Mouse (Mus musculus) lung, embryonic 16.5 days (tissue): ENCODE results near the gene Cyp4f16. TPM values are rescaled to one million over a fixed set of nuclear protein-coding genes. Genes with fewer than 3 reads are reported as not detected.
A peak's percentile ranks its signal among the peaks of the same experiment; 100 is the strongest.
"Not testable (repeated sequence)": the region's sequence is repeated elsewhere in the genome, so short reads cannot be mapped to it uniquely, and the experiment has no call there.

Source experiments
- ATAC-seq: fragments of 200-750 bp; cut with Nextera tagmentation; 2 replicates; pipeline ENCODE4 v1.8.0; 2017; ENCODE audit warnings: low read depth, mild to moderate bottlenecking, moderate library complexity
- H3K27ac ChIP-seq: fragments of 300-500 bp; sonication (generic); 2 replicates; pipeline ENCODE4 v1.5.1; 2014; ENCODE audit warnings: mild to moderate bottlenecking, control low read depth, low read length
- H3K27me3 ChIP-seq: fragments of 300-500 bp; sonication (generic); 2 replicates; pipeline ENCODE4 v1.6.1; 2014; ENCODE audit warnings: low read depth, low read length, mixed read lengths; ENCODE audit not compliant: control insufficient read depth, insufficient read depth
- H3K36me3 ChIP-seq: fragments of 300-500 bp; sonication (generic); 2 replicates; pipeline ENCODE4 v1.6.1; 2014; ENCODE audit warnings: low read length; ENCODE audit not compliant: control insufficient read depth, insufficient read depth
- H3K4me1 ChIP-seq: fragments of 300-500 bp; sonication (generic); replicated peaks from 2 replicates; pipeline ENCODE4 v1.6.1; 2014; ENCODE audit warnings: low read length, mixed read lengths; ENCODE audit not compliant: control insufficient read depth, insufficient read depth
- H3K4me2 ChIP-seq: fragments of 300-500 bp; sonication (generic); 2 replicates; pipeline ENCODE4 v1.6.1; 2014; ENCODE audit warnings: low read depth, low read length, control low read depth
- H3K4me3 ChIP-seq: fragments of 300-500 bp; sonication (generic); 2 replicates; pipeline ENCODE4 v1.5.1; 2014; ENCODE audit warnings: mild to moderate bottlenecking, low read length, control low read depth
- H3K9ac ChIP-seq: fragments of 300-500 bp; sonication (generic); 2 replicates; pipeline ENCODE4 v1.6.1; 2014; ENCODE audit warnings: low read length, control low read depth
- H3K9me3 ChIP-seq: fragments of 300-500 bp; sonication (generic); 2 replicates; pipeline ENCODE4 v1.6.1; 2016; ENCODE audit warnings: low read length; ENCODE audit not compliant: control insufficient read depth
- WGBS: fragments of 180-500 bp; shearing (Covaris S2); extraction: QIAGEN DNeasy Blood & Tissue Kit; methylation state at CpG from one replicate; pipeline ENCODE4 v1.1.7; 2014; 5-methylcytosine and 5-hydroxymethylcytosine counted together
- polyA plus RNA-seq: library from polyadenylated mRNA; unstranded; fragments of >200 nt; fragmentation: Nextera tagmentation; extraction: Ambion mirVana; gene quantifications from 2 replicates; pipeline ENCODE4 v1.2.1, GENCODE M21; 2015

The Cyp4f16 gene
- polyA plus RNA-seq, 1 experiment from 2014 or later, result 19.7 TPM

- 66% methylated on average over 6 of the region's 6 CpGs for WGBS
Observed at GRCm38 (mm10) chr17:32534068-32534467, 2.3 kb upstream of the Cyp4f16 start.

GRCm38 (mm10) chr17:32536867-32537250 lies 501 bp downstream of the Cyp4f16 start:
- Histone ChIP-seq H3K4me2 (peak overlapping the region; percentile 61), H3K4me3 (peak overlapping the region; percentile 58), H3K9ac (peak overlapping the region; percentile 56), H3K27ac (no peak overlapping the region), H3K36me3 (no peaks in the 10 kb centered on the region), H3K27me3 (no peaks in the 10 kb centered on the region), H3K9me3 (no peaks in the 10 kb centered on the region), H3K4me1 (peaks cover 6% of the 10 kb centered on the region; the same call in 1 of the 2 replicates)
- WGBS, result 54% methylated on average over 5 of the region's 5 CpGs
- peak; percentile 39; the same call in 1 of the 2 replicates for ATAC-seq

More at GRCm38 (mm10) chr17:32534068-32534467, 2.3 kb upstream of the Cyp4f16 start:
- Histone ChIP-seq H3K4me2 (no peak overlapping the region), H3K4me1 (peaks cover 6% of the 10 kb centered on the region; the same call in 1 of the 2 replicates), H3K4me3 (no peak overlapping the region), H3K27ac (no peak overlapping the region), H3K36me3 (no peaks in the 10 kb centered on the region), H3K9me3 (no peaks in the 10 kb centered on the region), H3K27me3 (no peaks in the 10 kb centered on the region), H3K9ac (no peak overlapping the region)
- ATAC-seq, result no peak

GRCm38 (mm10) chr17:32544792-32545191 lies 8.4 kb downstream of the Cyp4f16 start:
- not testable (repeated sequence) for H3K9me3 ChIP-seq, H3K4me3 ChIP-seq, H3K27me3 ChIP-seq, H3K36me3 ChIP-seq, H3K27ac ChIP-seq, H3K4me2 ChIP-seq, H3K9ac ChIP-seq, ATAC-seq, H3K4me1 ChIP-seq
- WGBS, result 86% methylated on average over 5 of the region's 5 CpGs

- not testable (repeated sequence) for H3K27ac ChIP-seq, ATAC-seq, H3K36me3 ChIP-seq, H3K9ac ChIP-seq, H3K4me1 ChIP-seq, H3K27me3 ChIP-seq, H3K4me3 ChIP-seq, H3K9me3 ChIP-seq
- H3K4me2 ChIP-seq, result peak overlapping the region; percentile 47
- WGBS, result 80% methylated on average over 3 of the region's 3 CpGs
Observed at GRCm38 (mm10) chr17:32550377-32550776, 14.0 kb downstream of the Cyp4f16 start.

- Histone ChIP-seq H3K4me2 (peak overlapping the region; percentile 47), H3K27me3 (no peaks in the 10 kb centered on the region), H3K4me3 (peak overlapping the region; percentile 33), H3K27ac (no peak overlapping the region), H3K9me3 (no peaks in the 10 kb centered on the region), H3K4me1 (0 out of 2 replicates have a peak, but pooled peaks cover 2% of the 10 kb centered on the region), H3K36me3 (no peaks in the 10 kb centered on the region), H3K9ac (peak overlapping the region; percentile 20; the same call in 1 of the 2 replicates)
- peak; percentile 67 for ATAC-seq
- 13% methylated on average over 20 of the region's 20 CpGs for WGBS
Observed at GRCm38 (mm10) chr17:32550900-32551770, 14.8 kb downstream of the Cyp4f16 start.

GRCm38 (mm10) chr17:32553016-32553415 lies 16.7 kb downstream of the Cyp4f16 start:
- H3K4me1 ChIP-seq, H3K36me3 ChIP-seq, H3K9ac ChIP-seq, H3K27me3 ChIP-seq, H3K4me2 ChIP-seq, H3K4me3 ChIP-seq, H3K9me3 ChIP-seq, H3K27ac ChIP-seq, ATAC-seq: not testable (repeated sequence)
- WGBS, result 53% methylated on average over 1 of the region's 1 CpGs

GRCm38 (mm10) chr17:32554368-32554767 lies 18.0 kb downstream of the Cyp4f16 start:
- H3K9me3 ChIP-seq, H3K36me3 ChIP-seq, H3K4me1 ChIP-seq, H3K9ac ChIP-seq, H3K4me3 ChIP-seq, H3K27me3 ChIP-seq, H3K4me2 ChIP-seq, ATAC-seq, H3K27ac ChIP-seq: not testable (repeated sequence)
- 73% methylated on average over 9 of the region's 9 CpGs for WGBS

- not testable (repeated sequence) for H3K27ac ChIP-seq, H3K4me2 ChIP-seq, H3K4me1 ChIP-seq, H3K4me3 ChIP-seq, H3K9ac ChIP-seq, H3K27me3 ChIP-seq, H3K36me3 ChIP-seq, ATAC-seq, H3K9me3 ChIP-seq
- WGBS, result 77% methylated on average over 2 of the region's 2 CpGs
Observed at GRCm38 (mm10) chr17:32563301-32563700, 26.9 kb downstream of the Cyp4f16 start.

GRCm38 (mm10) chr17:32573286-32573685 lies 36.9 kb downstream of the Cyp4f16 start:
- H3K4me2 ChIP-seq, H3K9me3 ChIP-seq, H3K27ac ChIP-seq, H3K9ac ChIP-seq, H3K4me1 ChIP-seq, H3K4me3 ChIP-seq, H3K36me3 ChIP-seq, ATAC-seq, H3K27me3 ChIP-seq: not testable (repeated sequence)
- WGBS, result 60% methylated on average over 2 of the region's 2 CpGs
